ENCODE assay signal across 34 mouse cellular contexts in genomic region chr11:43943781-43944180, GRCm38 (mm10). TPM values are rescaled to one million over a fixed set of nuclear protein-coding genes. Genes with fewer than 3 reads are reported as not detected.
"Had no signal": no experiment of that assay in that cellular context is flagged by ENCODE, and none has a peak within 500 bp of the region (broad histone marks: within the 10 kb centered on the region; RNA-seq: fewer than 3 reads in every experiment).

No protein-coding gene starts in this region.

- H3K27me3 ChIP-seq: limb, embryonic 12.5 days; limb, embryonic 13.5 days; limb, embryonic 15.5 days; liver, embryonic 12.5 days; liver, embryonic 13.5 days; liver, embryonic 15.5 days; lung, embryonic 15.5 days; megakaryocyte, embryonic 14.5 days; midbrain, embryonic 12.5 days; midbrain, embryonic 13.5 days; midbrain, embryonic 15.5 days; neural tube, embryonic 12.5 days had no signal

- DNase-seq: left cerebral cortex, postnatal 4 days; liver; liver, embryonic 13.5 days; liver, postnatal 0 days; lung, adult 18-20 months; lung, adult 2 months; lung, embryonic 14.5 days; lung, postnatal 10 days; lung, postnatal 14 days; lung, postnatal 36 days; lung, postnatal 4 days; midbrain, embryonic 14.5 days had no signal

- H3K27ac ChIP-seq: limb, embryonic 10.5 days; limb, embryonic 12.5 days; limb, embryonic 13.5 days; limb, embryonic 15.5 days; liver, embryonic 12.5 days; liver, embryonic 13.5 days; liver, embryonic 14.5 days; liver, embryonic 15.5 days; lung, embryonic 15.5 days; macrophage; midbrain, embryonic 10.5 days; midbrain, embryonic 12.5 days; midbrain, embryonic 13.5 days; midbrain, embryonic 15.5 days; neural tube, embryonic 12.5 days had no signal

- ATAC-seq: liver, embryonic 12.5 days; liver, postnatal 0 days; lung, postnatal 0 days; midbrain, embryonic 13.5 days; midbrain, embryonic 15.5 days; midbrain, embryonic 16.5 days had no signal

- H3K4me1 ChIP-seq: limb, embryonic 10.5 days; limb, embryonic 12.5 days; limb, embryonic 13.5 days; limb, embryonic 15.5 days; liver, embryonic 12.5 days; liver, embryonic 13.5 days; liver, embryonic 15.5 days; lung, embryonic 15.5 days; megakaryocyte, embryonic 14.5 days; midbrain, embryonic 10.5 days; midbrain, embryonic 12.5 days; midbrain, embryonic 13.5 days; midbrain, embryonic 15.5 days; neural tube, embryonic 12.5 days had no signal

- H3K4me3 ChIP-seq: limb, embryonic 10.5 days; limb, embryonic 12.5 days; limb, embryonic 13.5 days; limb, embryonic 15.5 days; liver, embryonic 12.5 days; liver, embryonic 13.5 days; liver, embryonic 15.5 days; lung, embryonic 15.5 days; megakaryocyte, embryonic 14.5 days; midbrain, embryonic 10.5 days; midbrain, embryonic 12.5 days; midbrain, embryonic 13.5 days; midbrain, embryonic 15.5 days; myocyte; neural tube, embryonic 12.5 days had no signal

- H3K36me3 ChIP-seq: limb, embryonic 10.5 days; limb, embryonic 12.5 days; limb, embryonic 13.5 days; limb, embryonic 15.5 days; liver, embryonic 12.5 days; liver, embryonic 13.5 days; liver, embryonic 15.5 days; lung, embryonic 15.5 days; midbrain, embryonic 10.5 days; midbrain, embryonic 12.5 days; midbrain, embryonic 13.5 days; midbrain, embryonic 15.5 days; neural tube, embryonic 12.5 days had no signal

- H3K9ac ChIP-seq: limb, embryonic 12.5 days; limb, embryonic 13.5 days; limb, embryonic 15.5 days; liver, embryonic 12.5 days; liver, embryonic 13.5 days; liver, embryonic 14.5 days; liver, embryonic 15.5 days; liver, postnatal 0 days; lung, embryonic 14.5 days; lung, embryonic 15.5 days; midbrain, embryonic 12.5 days; midbrain, embryonic 13.5 days; midbrain, embryonic 15.5 days; neural tube, embryonic 12.5 days had no signal

RNA-seq across cellular contexts. Expression of gene Adra1b, which starts 42.8 kb away (rescaled TPM):
- total RNA-seq: megakaryocyte progenitor cell, adult 5-6 weeks; megakaryocyte, adult 5-6 weeks; megakaryocyte-erythroid progenitor cell, adult 5-6 weeks; monocyte, adult 5-6 weeks had no signal
